Mouse (Mus musculus): ENCODE data around the gene Alg10b.
"Not testable (repeated sequence)": the region's sequence is repeated elsewhere in the genome, so short reads cannot be mapped to it uniquely, and the experiment has no call there.

Alg10b gene

DNA sequence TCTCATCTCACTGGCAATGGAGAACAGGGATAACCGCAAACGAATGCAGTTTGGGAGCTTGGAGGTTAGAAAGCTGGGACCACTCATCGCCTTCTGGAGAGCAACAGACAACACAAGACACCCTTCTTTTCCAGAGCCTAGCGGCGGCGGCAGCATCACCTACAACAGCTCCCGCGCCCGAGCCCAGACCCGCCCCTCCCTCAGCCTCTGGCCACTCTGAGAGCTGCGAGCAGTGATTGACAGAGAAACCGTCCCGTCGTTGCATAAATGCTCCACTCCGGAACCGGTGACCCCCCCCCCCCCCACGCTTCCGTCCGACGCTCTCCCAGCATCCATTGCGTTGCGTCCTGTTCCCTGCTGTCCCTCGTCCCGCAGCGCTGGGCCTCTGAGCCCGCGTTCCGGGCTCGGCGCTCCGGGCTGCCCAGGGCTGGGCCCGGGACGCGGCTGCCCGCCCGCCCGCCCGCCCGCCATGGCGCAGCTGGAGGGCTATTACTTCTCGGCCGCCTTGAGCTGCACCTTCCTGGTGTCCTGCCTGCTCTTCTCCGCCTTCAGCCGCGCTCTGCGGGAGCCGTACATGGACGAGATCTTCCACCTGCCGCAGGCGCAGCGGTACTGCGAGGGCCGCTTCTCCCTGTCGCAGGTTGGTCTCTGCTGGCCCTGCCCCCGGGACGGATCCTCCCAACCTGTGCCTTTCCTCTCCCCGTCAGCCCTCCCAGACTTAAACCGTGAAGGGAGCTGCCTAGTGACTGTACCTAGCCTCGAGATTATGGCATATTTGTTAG is at the start of gene Alg10b:
Alg10b (plus strand) TSS at position 343 of the 782 bp plus-strand sequence.
- DNase-seq = peak; percentile 82

DNA sequence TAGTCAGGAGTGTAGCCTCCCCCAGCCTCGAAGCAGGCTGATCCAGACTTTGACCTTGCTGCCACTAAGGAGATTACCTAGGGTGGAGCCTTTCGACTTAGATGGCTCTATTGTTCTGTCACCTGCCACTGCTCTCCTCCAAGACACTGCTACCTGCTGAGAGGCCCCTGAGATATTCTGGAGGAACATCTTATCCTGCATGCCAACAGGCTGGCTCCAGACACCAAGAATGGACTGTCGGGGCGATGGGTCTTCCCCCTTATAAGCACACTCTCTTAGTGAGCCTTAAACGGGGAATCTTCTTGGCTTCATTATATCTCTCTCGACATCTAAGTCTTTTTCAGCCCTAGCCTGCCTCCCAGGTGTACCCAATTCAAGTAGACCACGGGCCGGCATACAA is 41.0 kb upstream of the Alg10b start:
- not testable (repeated sequence) for DNase-seq

DNA sequence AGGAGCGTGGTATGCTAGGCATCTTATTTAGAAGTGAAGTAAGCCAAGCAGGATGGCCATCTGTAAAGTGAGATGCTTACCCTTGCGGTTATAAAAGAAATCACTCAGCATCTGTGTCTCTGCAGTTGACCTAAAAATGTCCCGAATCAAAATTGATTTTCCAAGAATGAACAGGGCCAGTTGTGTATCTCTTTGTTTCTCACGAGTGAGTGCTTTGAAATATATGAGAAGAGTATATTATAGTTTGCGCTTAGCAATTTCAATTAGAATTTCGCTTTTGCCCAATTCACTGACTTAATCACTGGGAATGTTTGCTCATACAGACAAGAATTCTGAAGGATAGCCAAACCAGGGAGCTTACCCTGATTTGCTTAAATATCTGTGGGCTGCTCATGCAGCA is 40.6 kb upstream of the Alg10b start:
- no peak for DNase-seq

DNA sequence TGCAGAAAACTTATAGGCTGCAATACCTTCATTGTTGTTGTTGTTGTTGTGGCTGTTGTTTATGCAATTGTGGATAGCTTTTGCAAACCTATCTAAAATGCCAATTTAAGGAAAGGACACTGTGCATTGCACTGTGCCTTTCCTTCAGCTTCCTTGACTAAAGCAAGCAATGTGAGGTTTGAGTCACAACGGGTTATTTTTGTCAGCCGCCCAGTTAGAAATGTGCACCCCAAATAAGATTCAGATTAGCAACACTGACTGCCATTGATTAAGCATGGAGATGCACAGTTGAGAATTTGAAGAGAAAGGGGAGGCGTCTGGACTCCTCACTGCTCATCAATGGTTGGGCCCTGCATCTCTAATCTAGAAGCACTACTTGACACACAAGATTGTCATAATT is 39.4 kb upstream of the Alg10b start:
- DNase-seq = no peak

DNA sequence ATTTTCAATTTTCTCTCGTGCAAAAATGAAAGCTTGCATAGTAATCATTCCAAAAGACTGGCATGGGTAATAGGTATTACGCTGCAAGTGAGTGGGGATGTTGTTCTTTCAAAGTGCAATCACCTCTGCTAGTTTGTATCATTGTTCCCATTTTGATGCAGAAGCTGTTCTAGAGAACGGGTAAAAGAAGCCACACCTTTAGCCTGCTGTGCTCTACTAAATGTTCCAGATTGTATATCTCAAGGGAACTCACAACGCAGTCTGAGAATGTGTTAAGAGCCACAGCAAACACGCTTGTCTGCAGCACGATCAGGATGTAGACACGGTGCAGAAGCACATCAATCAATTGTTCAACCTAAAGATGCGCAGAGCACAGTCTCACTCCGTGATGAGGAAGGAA is 34.6 kb upstream of the Alg10b start:
- no peak for DNase-seq

DNA sequence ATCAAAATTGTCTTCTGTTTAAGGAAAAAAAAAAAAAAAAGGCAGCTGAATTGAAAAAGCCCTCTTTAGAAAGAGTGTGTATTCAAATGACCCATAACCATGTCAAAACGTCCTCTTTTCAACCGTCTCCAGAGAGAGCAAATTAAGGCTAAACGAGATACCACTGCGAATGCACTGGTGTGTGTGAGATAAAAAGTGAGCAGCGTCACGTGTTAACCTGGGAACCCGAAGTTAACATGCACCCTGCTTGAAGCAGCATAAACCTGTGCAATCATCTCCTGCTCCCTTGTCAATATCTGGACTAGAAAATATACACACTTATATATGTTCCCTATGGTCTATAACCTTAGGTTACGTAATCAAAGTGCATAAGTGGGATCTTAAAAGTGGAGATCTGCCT is 10.2 kb upstream of the Alg10b start:
- no peak for DNase-seq

DNA sequence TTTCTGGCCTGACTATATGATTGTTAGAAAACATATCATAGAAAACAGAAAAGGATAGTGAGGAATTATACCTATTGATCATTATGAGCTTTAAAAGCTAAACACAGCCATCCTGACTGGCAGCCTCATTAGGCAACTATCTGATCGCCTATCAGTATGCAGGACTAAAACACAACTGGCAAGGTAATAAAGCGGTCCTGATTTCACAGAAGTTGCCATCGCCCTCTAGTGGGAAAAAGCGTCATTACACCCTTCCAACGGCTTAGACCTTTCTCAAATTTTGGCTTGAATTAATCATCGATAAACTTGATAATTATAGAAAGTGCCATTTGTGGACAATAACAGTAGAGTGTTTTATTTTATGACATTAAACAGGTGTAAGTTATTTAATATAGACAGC is 9.2 kb upstream of the Alg10b start:
- no peak for DNase-seq

DNA sequence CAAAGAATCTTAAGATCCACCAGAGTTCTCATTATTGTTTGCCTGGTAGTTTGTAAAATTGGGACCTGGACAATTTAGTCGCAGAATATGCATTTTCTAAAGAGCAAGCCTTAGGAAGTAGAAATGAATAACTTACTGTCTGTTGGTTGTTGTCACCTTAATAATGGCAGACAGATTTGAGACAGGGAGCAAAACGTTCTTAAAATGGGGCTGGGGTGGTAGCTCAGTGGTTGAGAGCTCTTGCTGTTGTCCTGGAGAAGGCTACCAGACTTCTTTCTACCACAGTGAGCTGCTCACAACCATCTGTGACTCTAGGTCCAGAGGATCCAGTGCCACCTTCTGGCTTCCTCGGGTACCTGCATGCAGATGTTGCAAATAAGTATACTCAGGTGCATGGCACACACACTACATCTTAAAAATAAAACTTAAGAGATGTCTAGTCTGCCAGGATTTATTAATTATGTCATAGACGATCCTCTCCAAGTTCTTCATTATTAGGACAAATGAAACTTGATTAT is 1.0 kb downstream of the Alg10b start:
- peak; percentile 22 for DNase-seq

DNA sequence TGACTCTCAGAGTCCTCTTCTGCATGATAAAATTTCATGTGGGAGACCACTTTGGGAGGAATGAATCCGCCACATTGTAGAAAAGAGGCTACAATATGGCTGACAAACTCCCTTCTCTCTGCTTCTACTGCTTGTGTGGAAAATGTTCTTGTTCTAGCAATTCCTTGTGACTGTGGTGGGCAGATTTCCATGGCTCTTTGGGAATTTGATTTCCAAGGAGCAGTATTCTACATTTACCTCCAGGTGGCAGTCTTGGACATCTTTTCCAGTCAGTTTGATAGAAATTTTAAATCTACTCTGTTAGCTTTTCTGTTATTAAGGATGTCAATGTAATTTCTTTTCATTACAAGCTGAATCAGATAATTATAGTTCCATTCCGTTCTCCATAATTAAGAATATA is 13.5 kb downstream of the Alg10b start:
- DNase-seq = no peak

DNA sequence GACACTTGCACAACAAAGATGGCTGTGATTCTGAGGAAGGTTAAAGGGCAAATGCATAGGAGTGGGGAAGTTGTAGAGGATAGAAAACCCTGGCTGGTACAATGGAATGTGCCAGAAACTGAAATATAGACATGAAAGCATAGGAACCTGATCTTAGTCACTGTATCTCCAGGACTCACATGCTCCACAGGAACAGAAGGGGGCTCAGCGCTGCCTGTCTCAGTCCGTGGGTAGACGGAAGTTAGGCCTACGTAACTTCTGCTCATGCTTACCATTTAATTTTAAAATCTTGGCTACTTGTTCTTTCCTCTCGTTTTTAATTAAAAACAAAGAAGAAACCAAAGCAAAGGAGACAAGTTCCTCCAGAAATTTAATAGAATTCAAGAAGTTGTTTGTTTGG is 20.0 kb downstream of the Alg10b start:
- no peak for DNase-seq

DNA sequence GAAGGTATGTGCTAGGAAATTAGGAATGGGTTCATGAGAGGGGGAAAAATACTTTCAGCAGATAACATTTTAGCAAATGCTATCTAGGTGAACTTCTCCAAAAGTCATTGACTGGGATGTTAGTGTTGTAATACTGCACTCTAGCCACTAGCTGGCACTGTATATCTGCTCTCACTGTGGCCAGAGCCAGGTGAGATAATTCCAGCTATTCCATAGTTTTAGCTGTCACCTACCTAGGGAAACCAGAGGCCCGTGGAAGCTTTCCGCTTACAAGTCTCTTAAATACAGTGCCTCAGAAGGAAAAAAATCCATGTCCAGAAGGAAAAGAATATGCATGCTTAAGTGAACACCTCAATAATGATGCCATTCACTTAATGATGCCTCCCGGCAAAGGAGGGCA is 25.6 kb downstream of the Alg10b start:
- no peak for DNase-seq

DNA sequence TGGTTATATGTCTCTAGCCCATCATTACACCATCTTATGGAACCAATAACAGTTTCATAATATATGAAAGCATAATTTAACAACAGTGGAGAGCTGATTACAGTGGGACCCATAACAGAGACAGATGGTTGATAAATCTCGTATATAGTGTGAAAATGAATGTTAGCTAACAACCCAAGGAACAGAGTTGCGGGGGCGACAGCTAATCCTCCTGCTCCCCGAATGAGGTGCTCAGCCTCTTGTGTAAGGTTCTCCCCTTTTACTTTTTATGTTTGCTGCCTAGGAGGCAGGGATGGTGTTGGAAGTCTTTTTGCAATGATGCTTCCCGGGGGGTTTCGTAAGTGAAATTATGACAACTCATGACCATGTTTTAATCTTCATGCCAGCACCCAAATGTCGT is 58.8 kb downstream of the Alg10b start:
- no peak for DNase-seq

Measured in cerebellum, adult 11-12 months (tissue).